Mouse (Mus musculus): ENCODE measurements around the gene Ap2a1.

- TF ChIP-seq CTCF (IDR thresholded peaks at IDR 0.05; ENCODE audit: borderline replicate concordance, insufficient read depth, low read depth, low read length): no peak
- no peak for TF ChIP-seq POLR2A (IDR thresholded peaks at IDR 0.05; ENCODE audit: borderline replicate concordance, insufficient read depth, low read length)
These were observed 14.9 kb downstream of the Ap2a1 start for GRCm38 (mm10) chr7:44914396-44914795.
